Mouse (Mus musculus) CH12.LX (cell line): Measurements from ENCODE around the gene 1700029P11Rik. TPM values are rescaled to one million over a fixed set of nuclear protein-coding genes. Genes with fewer than 3 reads are reported as not detected.

Experiments used
- DNase-seq: peaks from one replicate; pipeline ENCODE4 v3.0.0-alpha.2; 2013; ENCODE audit errors: extremely low read depth
- H3K27ac ChIP-seq: 2 replicates; pipeline ENCODE4 v1.5.1; 2012; ENCODE audit warnings: low read depth, mild to moderate bottlenecking, control low read depth, moderate library complexity; ENCODE audit not compliant: insufficient read depth
- H3K27me3 ChIP-seq: replicated peaks from 2 replicates; pipeline ENCODE3; 2012; ENCODE audit warnings: inconsistent platforms
- H3K36me3 ChIP-seq, 2 experiments: replicated peaks in 1 of 2; 2 replicates each; pipeline versions ENCODE3 to v1.6.1; 2012; ENCODE audit warnings: inconsistent platforms in 1 of 2, low read length in 1 of 2, mild to moderate bottlenecking in 1 of 2, mixed read lengths in 1 of 2, moderate library complexity in 1 of 2; ENCODE audit not compliant: control insufficient read depth in 1 of 2, insufficient read depth in 1 of 2
- H3K4me1 ChIP-seq, 2 experiments: 2 replicates each; pipeline ENCODE4 v1.6.1; 2012; ENCODE audit warnings: inconsistent platforms in 1 of 2, moderate library complexity in 1 of 2; ENCODE audit not compliant: insufficient read depth in 2 of 2, control insufficient read depth in 1 of 2
- H3K4me2 ChIP-seq: 2 replicates; pipeline ENCODE4 v1.6.1; 2012; ENCODE audit warnings: low read depth, mild to moderate bottlenecking, control low read depth; ENCODE audit not compliant: poor library complexity, insufficient read depth, severe bottlenecking
- H3K4me3 ChIP-seq, 3 experiments: fragments of 150-350 bp in 1 of 3; sonication (generic) in 1 of 3; replicated peaks in 1 of 3; 2 replicates each; pipeline versions ENCODE3 to v1.5.1; 2011 to 2012; ENCODE audit warnings: low read depth in 2 of 3, low read length in 2 of 3, mild to moderate bottlenecking in 2 of 3, moderate library complexity in 2 of 3, control low read depth in 1 of 3, improper control_type of control experiment in 1 of 3, inconsistent platforms in 1 of 3, mixed read lengths in 1 of 3; ENCODE audit not compliant: poor library complexity in 1 of 3
- H3K79me2 ChIP-seq: replicated peaks from 2 replicates; pipeline ENCODE4 v1.6.1; 2012; ENCODE audit warnings: mild to moderate bottlenecking, moderate library complexity; ENCODE audit not compliant: control insufficient read depth, poor library complexity, insufficient read depth, severe bottlenecking; ENCODE audit errors: extremely low read depth
- H3K9ac ChIP-seq: 2 replicates; pipeline ENCODE4 v1.6.1; 2012; ENCODE audit warnings: low read depth, mild to moderate bottlenecking, control low read depth, moderate library complexity; ENCODE audit not compliant: insufficient read depth
- H3K9me3 ChIP-seq: replicated peaks from 2 replicates; pipeline ENCODE3; 2012; ENCODE audit warnings: low read length, inconsistent platforms, mixed read lengths
- BHLHE40 ChIP-seq: IDR thresholded peaks from 2 replicates; pipeline ENCODE4 v1.6.1; 2011; ENCODE audit warnings: mild to moderate bottlenecking, low read depth, low read length, improper control_type of control experiment
- CHD2 ChIP-seq: IDR thresholded peaks from 2 replicates; pipeline ENCODE4 v1.6.1; 2011; ENCODE audit warnings: low read length, improper control_type of control experiment
- CTCF ChIP-seq, 2 experiments: IDR thresholded peaks in 1 of 2; conservative IDR thresholded peaks in 1 of 2; 2 replicates each; pipeline ENCODE4 v1.5.1; 2011 to 2012; ENCODE audit warnings: low read depth in 2 of 2, low read length in 2 of 2, improper control_type of control experiment in 1 of 2, inconsistent platforms in 1 of 2, mild to moderate bottlenecking in 1 of 2, moderate library complexity in 1 of 2
- E2F4 ChIP-seq: IDR thresholded peaks from 2 replicates; pipeline ENCODE4 v1.6.1; 2011; ENCODE audit warnings: low read depth, low read length, improper control_type of control experiment; ENCODE audit not compliant: insufficient replicate concordance
- ELF1 ChIP-seq: IDR thresholded peaks from 2 replicates; pipeline ENCODE4 v1.6.1; 2014; ENCODE audit warnings: low read depth, mild to moderate bottlenecking, inconsistent platforms, low read length, improper control_type of control experiment
- EP300 ChIP-seq: IDR thresholded peaks from 2 replicates; pipeline ENCODE4 v1.6.1; 2011; ENCODE audit warnings: low read length, improper control_type of control experiment
- ETS1 ChIP-seq: conservative IDR thresholded peaks from 2 replicates; pipeline ENCODE4 v1.6.1; 2012; ENCODE audit warnings: low read depth, mild to moderate bottlenecking, inconsistent platforms, low read length, improper control_type of control experiment, moderate library complexity
- IRF4 ChIP-seq: IDR thresholded peaks from 2 replicates; pipeline ENCODE4 v1.6.1; 2014; ENCODE audit warnings: low read depth, mild to moderate bottlenecking, inconsistent platforms, low read length, improper control_type of control experiment
- JUND ChIP-seq: conservative IDR thresholded peaks from 2 replicates; pipeline ENCODE4 v1.6.1; 2011; ENCODE audit warnings: low read depth, low read length, improper control_type of control experiment
- MAX ChIP-seq: IDR thresholded peaks from 2 replicates; pipeline ENCODE4 v1.6.1; 2011; ENCODE audit warnings: low read length, improper control_type of control experiment
- MAZ ChIP-seq: IDR thresholded peaks from 2 replicates; pipeline ENCODE4 v1.6.1; 2012; ENCODE audit warnings: low read depth, mild to moderate bottlenecking, inconsistent platforms, low read length, improper control_type of control experiment, moderate library complexity
- MEF2A ChIP-seq: IDR thresholded peaks from 2 replicates; pipeline ENCODE4 v1.6.1; 2014; ENCODE audit warnings: low read depth, mild to moderate bottlenecking, inconsistent platforms, low read length, improper control_type of control experiment, borderline replicate concordance
- NELFE ChIP-seq: IDR thresholded peaks from 2 replicates; pipeline ENCODE4 v1.6.1; 2011; ENCODE audit warnings: low read depth, low read length, improper control_type of control experiment
- NRF1 ChIP-seq: IDR thresholded peaks from 2 replicates; pipeline ENCODE4 v1.6.1; 2014; ENCODE audit warnings: low read depth, mild to moderate bottlenecking, inconsistent platforms, low read length, improper control_type of control experiment, moderate library complexity
- PAX5 ChIP-seq: IDR thresholded peaks from 2 replicates; pipeline ENCODE4 v1.6.1; 2012; ENCODE audit warnings: low read length, inconsistent platforms, mixed read lengths
- POLR2A ChIP-seq: IDR thresholded peaks from 2 replicates; pipeline ENCODE4 v1.6.1; 2011; ENCODE audit warnings: low read depth, mild to moderate bottlenecking, improper control_type of control experiment, low read length
- POLR2AphosphoS2 ChIP-seq: IDR thresholded peaks from 2 replicates; pipeline ENCODE4 v1.6.1; 2011; ENCODE audit warnings: low read depth, low read length, improper control_type of control experiment
- RAD21 ChIP-seq: IDR thresholded peaks from 2 replicates; pipeline ENCODE4 v1.6.1; 2011; ENCODE audit warnings: low read depth, mild to moderate bottlenecking, low read length, improper control_type of control experiment, moderate library complexity
- TBP ChIP-seq: conservative IDR thresholded peaks from 2 replicates; pipeline ENCODE4 v1.6.1; 2011; ENCODE audit warnings: low read depth, low read length, improper control_type of control experiment
- TCF12 ChIP-seq: IDR thresholded peaks from 2 replicates; pipeline ENCODE4 v1.6.1; 2014; ENCODE audit warnings: low read depth, mild to moderate bottlenecking, inconsistent platforms, low read length, improper control_type of control experiment
- USF1 ChIP-seq: IDR thresholded peaks from 2 replicates; pipeline ENCODE4 v1.6.1; 2014; ENCODE audit warnings: low read depth, mild to moderate bottlenecking, inconsistent platforms, low read length, improper control_type of control experiment
- USF2 ChIP-seq: conservative IDR thresholded peaks from 2 replicates; pipeline ENCODE4 v1.6.1; 2011; ENCODE audit warnings: low read depth, low read length, improper control_type of control experiment
- ZKSCAN1 ChIP-seq: IDR thresholded peaks from 2 replicates; pipeline ENCODE4 v1.6.1; 2012; ENCODE audit warnings: low read depth, inconsistent platforms, low read length, improper control_type of control experiment, borderline replicate concordance
- ZMIZ1 ChIP-seq: IDR thresholded peaks from 2 replicates; pipeline ENCODE4 v1.6.1; 2012; ENCODE audit warnings: low read depth, mild to moderate bottlenecking, inconsistent platforms, low read length, improper control_type of control experiment
- ZNF384 ChIP-seq: IDR thresholded peaks from 2 replicates; pipeline ENCODE4 v1.6.1; 2012; ENCODE audit warnings: low read depth, low read length, improper control_type of control experiment, inconsistent platforms
- dilution Hi-C: fragments of 300-500 bp; cut with MboI; formaldehyde crosslinking; loops from 2 replicates; pipeline ENCODE4 v1.14.3; 2020; ENCODE audit warnings: low sequenced_read_pairs; ENCODE audit not compliant: extremely low pct_unique_long_range_greater_than_20kb, extremely low pct_ligation_motif_present
- in situ Hi-C: fragments of 300-500 bp; cut with MboI; formaldehyde crosslinking; loops from 3 replicates; pipeline ENCODE4 v1.14.3; 2019; ENCODE audit warnings: low sequenced_read_pairs, low pct_ligation_motif_present, low pct_unique_long_range_greater_than_20kb, mixed read lengths
- polyA plus RNA-seq: library from polyadenylated mRNA; unstranded; fragments of >175 nt; gene quantifications from 2 replicates; pipeline ENCODE4 v1.2.1, GENCODE M21; 2012; ENCODE audit warnings: low read depth; ENCODE audit not compliant: insufficient read length
- total RNA-seq, 2 experiments: library from RNA; depleted of rRNA; stranded (reverse); fragments of 300-350 nt in 1 of 2; fragments of >200 nt in 1 of 2; gene quantifications; 2 replicates each; pipeline ENCODE4 v1.2.3; 2012 to 2014

1700029P11Rik gene
- total and polyA plus RNA-seq, 3 experiments: not detected

DNA sequence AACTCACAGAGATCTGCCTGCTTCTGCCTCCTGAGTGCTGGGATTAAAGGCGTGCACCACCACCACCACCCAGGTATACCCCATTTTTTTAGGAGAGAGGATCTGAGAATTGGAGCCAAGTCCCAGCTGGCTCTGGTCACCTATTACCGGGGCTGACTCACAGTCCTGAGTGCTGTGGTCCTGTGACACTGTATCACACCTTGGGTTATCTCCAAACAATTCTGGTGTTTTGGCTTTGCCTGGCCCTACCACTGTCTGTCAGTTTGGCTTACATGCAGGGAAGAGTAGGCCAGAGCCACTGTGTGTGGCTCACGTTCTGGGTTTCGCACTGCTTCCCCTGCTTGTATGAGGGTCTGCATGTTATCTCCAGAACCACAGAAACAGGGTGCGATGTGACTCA lies 40.1 kb upstream of the 1700029P11Rik start:
- peaks cover 12 to 44% of the 10 kb centered on the region in 2 experiments for H3K4me1 ChIP-seq
- TF ChIP-seq E2F4 (no peak), BHLHE40 (no peak), TCF12 (no peak)
- H3K27me3 ChIP-seq: no peaks in the 10 kb centered on the region
- no peak overlapping the region for H3K9ac ChIP-seq
- DNase-seq: no peak
- in situ Hi-C loops: no loop called here
- H3K27ac ChIP-seq: no peak overlapping the region
- H3K4me2 ChIP-seq: no peak overlapping the region
- H3K79me2 ChIP-seq: no peaks in the 10 kb centered on the region
- H3K36me3 ChIP-seq: no peaks in the 10 kb centered on the region
- no peak overlapping the region for H3K4me3 ChIP-seq
- dilution Hi-C loops: no loop called here
- no peaks in the 10 kb centered on the region for H3K9me3 ChIP-seq

DNA sequence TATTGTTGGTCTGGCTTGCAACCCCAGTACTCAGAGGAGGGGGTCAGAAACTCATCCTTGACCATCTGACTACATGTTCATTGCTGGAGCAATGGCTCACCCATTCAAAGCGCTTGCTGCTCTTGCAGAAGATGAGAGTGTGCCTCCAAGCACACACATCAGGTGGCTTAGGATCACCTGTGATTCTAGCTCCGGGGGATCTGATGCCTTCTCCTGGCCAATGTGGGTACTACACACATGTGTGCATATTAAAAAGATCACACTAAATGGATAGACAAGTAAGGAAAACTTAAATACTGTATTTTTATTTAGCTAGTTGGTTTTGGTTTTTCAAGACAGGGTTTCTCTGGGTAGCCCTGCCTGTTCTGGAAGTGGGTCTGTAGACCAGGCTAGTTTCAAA lies 39.3 kb upstream of the 1700029P11Rik start:
- H3K9ac ChIP-seq: no peak overlapping the region
- in situ Hi-C loops (no loop called here), dilution Hi-C loops (no loop called here)
- H3K4me1 ChIP-seq: peaks cover 12 to 41% of the 10 kb centered on the region in 2 experiments
- no peak overlapping the region for H3K27ac ChIP-seq
- no peaks in the 10 kb centered on the region for H3K27me3 ChIP-seq
- no peaks in the 10 kb centered on the region for H3K36me3 ChIP-seq
- no peaks in the 10 kb centered on the region for H3K79me2 ChIP-seq
- H3K4me2 ChIP-seq: no peak overlapping the region
- no peak overlapping the region for H3K4me3 ChIP-seq
- DNase-seq: no peak
- H3K9me3 ChIP-seq: no peaks in the 10 kb centered on the region
- peak; percentile 28 to 31; a peak in 2 of 4 replicates for TF ChIP-seq CTCF (conservative IDR thresholded peaks at IDR 0.05 in 1 of 2, IDR thresholded peaks at IDR 0.05 in 1 of 2; ENCODE audit: low read depth in 2 of 2, low read length in 2 of 2)
- TF ChIP-seq JUND: no peak

DNA sequence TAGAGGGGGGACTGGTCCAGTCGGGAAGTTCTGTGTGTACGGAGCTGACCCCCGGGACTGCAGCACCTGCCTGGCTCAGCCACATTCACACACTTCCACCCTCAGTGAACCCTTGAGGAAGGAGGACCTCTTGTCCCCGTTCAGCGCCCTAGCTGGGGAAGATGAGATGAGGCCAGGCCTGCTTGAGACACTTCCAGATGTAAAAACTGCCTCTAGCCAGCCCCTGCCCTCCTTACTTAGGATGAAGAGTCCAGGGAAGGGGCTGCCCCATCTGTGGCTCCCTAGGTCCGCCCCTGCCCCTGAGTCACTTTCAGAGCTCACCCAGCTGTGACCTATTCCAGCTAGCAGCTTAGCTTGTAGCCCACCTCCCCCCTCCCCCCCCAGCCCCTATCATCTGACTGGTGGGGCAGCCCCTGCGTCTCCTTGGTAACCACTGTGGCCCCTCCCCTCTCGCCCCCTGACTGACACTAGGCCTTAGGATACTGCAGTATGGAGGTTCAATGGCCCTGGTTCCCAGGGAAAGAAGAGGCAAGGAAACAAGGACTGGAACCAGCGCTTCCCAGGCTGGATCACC lies 37.1 kb upstream of the 1700029P11Rik start:
- Histone ChIP-seq H3K27ac (peak overlapping the region; percentile 71; the same call in 1 of the 2 replicates), H3K4me3 (peak overlapping the region; percentile 22 to 42 (median 23)), H3K9ac (no peak overlapping the region), H3K79me2 (no peaks in the 10 kb centered on the region), H3K36me3 (no peaks in the 10 kb centered on the region), H3K4me1 (peaks cover 15 to 39% of the 10 kb centered on the region in 2 experiments), H3K9me3 (peaks cover 5% of the 10 kb centered on the region), H3K27me3 (no peaks in the 10 kb centered on the region), H3K4me2 (peak overlapping the region; percentile 65)
- dilution Hi-C loops (no loop called here), in situ Hi-C loops (no loop called here)
- DNase-seq: peak; percentile 93
- TF ChIP-seq POLR2A: no peak
- TF ChIP-seq JUND: no peak
- TF ChIP-seq ZKSCAN1: no peak
- TF ChIP-seq TBP: 0 out of 2 replicates have a peak, but pooled peaks have one; percentile 22
- TF ChIP-seq RAD21: no peak
- 0 out of 2 replicates have a peak, but pooled peaks have one; percentile 29 for TF ChIP-seq MEF2A
- TF ChIP-seq ELF1: no peak
- no peak for TF ChIP-seq MAZ
- no peak for TF ChIP-seq ZNF384
- TF ChIP-seq USF2: no peak
- TF ChIP-seq NRF1: no peak
- TF ChIP-seq USF1: no peak
- TF ChIP-seq MAX: no peak
- no peak for TF ChIP-seq POLR2AphosphoS2
- no peak for TF ChIP-seq CHD2
- TF ChIP-seq CTCF (conservative IDR thresholded peaks at IDR 0.05 in 1 of 2, IDR thresholded peaks at IDR 0.05 in 1 of 2; ENCODE audit: low read depth in 2 of 2, low read length in 2 of 2): no peak
- peak; percentile 39; the same call in 1 of the 2 replicates for TF ChIP-seq IRF4
- 0 out of 2 replicates have a peak, but pooled peaks have one; percentile 18 for TF ChIP-seq TCF12
- no peak for TF ChIP-seq NELFE
- no peak for TF ChIP-seq ZMIZ1
- no peak for TF ChIP-seq E2F4
- no peak for TF ChIP-seq PAX5
- no peak; the same call in 1 of the 2 replicates for TF ChIP-seq EP300
- 0 out of 2 replicates have a peak, but pooled peaks have one; percentile 27 for TF ChIP-seq ETS1
